Mouse (Mus musculus) ovary, postnatal 36 days (tissue): ENCODE data around the gene Cmas.

Source experiments
- DNase-seq: peaks from one replicate; pipeline ENCODE4 v3.0.0; 2022; ENCODE audit warnings: low spot score, mixed read lengths

Cmas gene

DNA sequence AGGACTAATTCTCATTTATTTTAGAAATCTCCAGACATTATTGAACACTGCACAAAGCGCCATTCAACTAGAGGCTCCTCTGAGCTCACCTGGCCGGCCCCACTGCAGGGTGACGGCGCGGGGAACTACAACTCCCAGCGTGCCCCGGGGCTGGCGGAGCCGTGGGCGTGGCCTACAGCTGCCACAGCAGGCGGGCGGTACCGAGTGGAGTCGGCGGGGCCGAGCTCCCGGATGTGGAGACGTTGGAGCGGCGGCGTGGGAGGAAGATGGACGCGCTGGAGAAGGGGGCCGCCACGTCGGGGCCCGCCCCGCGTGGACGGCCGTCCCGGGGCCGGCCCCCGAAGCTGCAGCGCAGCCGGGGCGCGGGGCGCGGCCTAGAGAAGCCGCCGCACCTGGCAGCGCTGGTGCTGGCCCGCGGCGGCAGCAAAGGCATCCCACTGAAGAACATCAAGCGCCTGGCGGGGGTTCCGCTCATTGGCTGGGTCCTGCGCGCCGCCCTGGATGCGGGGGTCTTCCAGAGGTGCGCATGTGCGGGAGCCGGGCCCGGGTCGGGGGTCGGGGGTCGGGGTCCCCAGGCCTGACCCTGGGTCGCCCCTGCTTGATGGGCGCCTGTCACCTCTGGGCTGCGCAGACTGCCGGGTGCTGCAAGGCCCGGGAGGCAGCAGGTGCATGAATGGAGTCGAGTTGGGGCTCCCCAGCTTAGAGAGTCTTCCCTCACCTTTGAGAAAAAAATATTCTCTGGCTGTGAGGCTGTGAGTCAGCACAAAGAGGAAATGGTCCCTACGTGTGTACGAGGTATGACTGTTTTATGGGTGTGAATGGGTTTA lies at the start of gene Cmas:
Gene Cmas (plus strand): TSS at position 180 of the 827 bp plus-strand sequence.
- DNase-seq = peak; percentile 85

- DNase-seq = no peak
These were observed 49.8 kb upstream of the Cmas start for GRCm38 (mm10) chr6:142706688-142707087.

- no peak for DNase-seq
These were observed 48.1 kb upstream of the Cmas start for GRCm38 (mm10) chr6:142708369-142708768.

- DNase-seq = no peak
These were observed 45.8 kb upstream of the Cmas start for GRCm38 (mm10) chr6:142710690-142711089.

- no peak for DNase-seq
These were observed 45.4 kb upstream of the Cmas start for GRCm38 (mm10) chr6:142711106-142711505.

DNA sequence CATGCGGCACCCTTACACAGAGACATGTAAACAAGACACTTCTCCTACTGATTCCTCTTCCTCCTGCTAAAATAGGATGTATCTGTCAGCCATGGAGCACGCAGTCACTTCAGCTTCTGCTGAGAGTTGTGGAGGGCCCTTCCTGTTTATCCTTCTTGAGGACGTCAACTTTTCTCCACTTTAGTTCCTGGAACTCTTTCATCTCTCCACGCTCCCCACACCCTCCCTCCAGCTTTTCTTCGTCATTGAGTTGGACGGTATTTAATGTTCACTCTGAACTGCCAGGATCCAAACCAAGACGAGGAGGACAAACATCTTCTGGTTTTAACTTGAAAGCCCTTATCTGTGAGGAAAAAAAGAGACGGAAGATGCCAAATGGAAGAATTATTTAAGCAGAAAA lies 41.5 kb upstream of the Cmas start:
- DNase-seq = no peak

DNA sequence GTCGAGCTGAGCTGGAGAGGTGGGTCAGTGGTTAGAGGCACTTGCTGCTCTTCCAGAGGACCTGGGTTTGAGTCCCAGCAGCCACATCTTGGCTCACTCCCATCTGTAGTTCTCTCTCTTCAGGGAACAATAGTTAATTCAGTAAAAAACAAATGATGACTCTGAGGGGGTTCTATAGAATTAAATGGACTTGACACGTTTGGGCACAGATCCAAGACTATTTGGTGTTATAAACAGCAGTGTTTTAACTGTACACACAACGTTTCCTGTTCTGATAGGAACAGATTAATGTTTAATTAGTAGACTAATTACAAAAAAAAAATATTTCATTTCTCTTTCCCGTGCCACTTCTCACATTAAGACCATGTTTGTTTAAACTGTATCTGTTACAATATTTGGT lies 39.3 kb upstream of the Cmas start:
- no peak for DNase-seq

DNA sequence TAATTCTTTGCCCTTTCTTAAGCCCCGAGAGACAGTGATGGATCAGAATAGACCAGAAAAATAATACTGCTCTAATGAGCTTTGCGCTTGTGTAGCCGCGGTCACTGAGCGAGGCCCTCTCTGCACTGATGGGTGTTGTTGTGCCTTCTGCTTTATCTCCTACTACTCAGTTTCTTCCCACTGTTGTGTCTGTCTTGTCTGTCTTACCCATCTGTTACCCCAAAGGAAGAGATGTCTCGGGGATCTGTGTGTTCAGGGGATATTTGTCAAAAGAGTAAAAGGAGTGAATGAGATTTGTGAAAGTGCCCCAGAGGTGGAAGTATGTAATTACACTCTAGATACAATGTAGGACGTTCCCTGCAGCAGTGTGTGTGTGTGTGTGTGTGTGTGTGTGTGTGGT lies 38.3 kb upstream of the Cmas start:
- DNase-seq = no peak

- no peak for DNase-seq
These were observed 35.8 kb upstream of the Cmas start for GRCm38 (mm10) chr6:142720641-142721040.

- no peak for DNase-seq
These were observed 34.8 kb upstream of the Cmas start for GRCm38 (mm10) chr6:142721731-142722130.

GRCm38 (mm10) chr6:142726032-142726431 lies 30.5 kb upstream of the Cmas start:
- no peak for DNase-seq

GRCm38 (mm10) chr6:142732567-142733290 lies 23.8 kb upstream of the Cmas start:
- no peak for DNase-seq

GRCm38 (mm10) chr6:142735302-142736005 lies 21.0 kb upstream of the Cmas start:
- DNase-seq = no peak

DNA sequence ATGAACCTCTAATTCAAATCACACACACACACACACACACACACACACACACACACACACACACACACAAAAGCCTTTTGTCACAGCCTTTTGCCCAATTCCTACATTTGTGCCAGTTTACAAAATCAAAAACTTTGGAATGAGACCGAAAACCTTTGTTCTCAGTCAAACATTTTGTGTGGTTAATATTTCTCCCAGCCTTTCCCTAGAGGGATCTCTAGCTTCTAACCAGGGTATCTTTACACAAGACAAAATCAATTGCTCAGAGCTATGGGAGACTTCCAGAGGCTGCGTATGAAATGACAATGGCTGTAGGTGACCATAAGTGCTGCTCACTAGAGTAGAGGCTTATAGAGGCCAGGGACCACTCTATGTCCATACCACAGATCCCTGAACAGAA lies 18.3 kb upstream of the Cmas start:
- DNase-seq = no peak

- no peak for DNase-seq
These were observed 17.8 kb upstream of the Cmas start for GRCm38 (mm10) chr6:142738637-142739036.

- DNase-seq = no peak
These were observed 14.7 kb upstream of the Cmas start for GRCm38 (mm10) chr6:142741763-142742162.

DNA sequence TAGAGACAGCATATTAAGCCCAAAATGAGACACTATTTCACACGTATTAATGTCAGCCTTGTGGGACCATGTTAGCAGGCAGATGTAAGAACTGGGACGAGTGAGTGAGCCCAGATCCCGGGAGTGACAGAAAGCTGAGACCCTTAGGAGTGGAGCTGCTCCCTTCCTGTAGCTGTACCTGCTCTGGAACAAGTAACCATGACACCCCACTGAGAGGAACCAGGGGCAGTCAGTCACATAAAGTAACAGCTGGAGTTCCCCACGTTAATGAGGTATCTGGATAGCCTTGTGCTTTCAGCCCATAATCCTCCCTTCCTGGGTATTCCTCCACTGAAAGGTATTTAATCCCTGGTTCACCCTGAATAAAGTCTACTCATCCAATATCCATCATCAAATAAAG lies 13.3 kb upstream of the Cmas start:
- DNase-seq = no peak

- DNase-seq = no peak
These were observed 11.0 kb upstream of the Cmas start for GRCm38 (mm10) chr6:142745484-142745883.

- no peak for DNase-seq
These were observed 9.7 kb upstream of the Cmas start for GRCm38 (mm10) chr6:142746765-142747164.

- no peak for DNase-seq
These were observed 9.3 kb upstream of the Cmas start for GRCm38 (mm10) chr6:142747165-142747564.

GRCm38 (mm10) chr6:142748057-142748708 lies 8.3 kb upstream of the Cmas start:
- no peak for DNase-seq

- no peak for DNase-seq
These were observed 5.1 kb upstream of the Cmas start for GRCm38 (mm10) chr6:142751365-142751764.
